Mouse (Mus musculus) mesoderm, embryonic 11.5 days (tissue): ENCODE results near the gene Zranb2.

ENCODE experiments used
- DNase-seq: peaks from one replicate; pipeline ENCODE4 v3.0.0-alpha.2; 2012; ENCODE audit warnings: low read depth, low spot score

The Zranb2 gene

GRCm38 (mm10) chr3:157533964-157534785 lies at the start of gene Zranb2:
Gene Zranb2 (plus strand): TSS chr3:157534160.
- peak; percentile 92 for DNase-seq

GRCm38 (mm10) chr3:157492043-157492442 lies 41.9 kb upstream of the Zranb2 start:
- DNase-seq, result no peak

DNA sequence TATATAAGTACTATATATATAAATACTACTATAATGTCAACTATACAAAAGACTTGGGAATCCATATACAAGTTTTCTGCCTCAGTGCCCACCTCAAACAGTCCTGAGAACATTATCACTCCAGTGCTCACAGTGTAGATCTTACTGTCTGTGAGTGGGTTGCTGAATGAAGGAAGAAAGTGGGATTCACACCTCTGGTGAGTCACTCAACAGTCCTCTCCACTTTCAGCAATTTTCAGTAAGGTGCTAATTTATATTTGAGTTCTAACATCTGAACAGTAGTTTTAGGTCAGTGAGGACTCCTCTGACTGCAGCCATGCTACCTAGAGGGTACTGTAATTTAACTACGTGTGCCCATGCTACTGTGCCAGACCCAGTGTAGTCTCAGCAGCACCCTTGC lies 31.7 kb upstream of the Zranb2 start:
- no peak for DNase-seq

- no peak for DNase-seq
Observed at GRCm38 (mm10) chr3:157514116-157514796, 19.7 kb upstream of the Zranb2 start.

GRCm38 (mm10) chr3:157516471-157516870 lies 17.5 kb upstream of the Zranb2 start:
- DNase-seq, result no peak

GRCm38 (mm10) chr3:157517992-157518391 lies 16.0 kb upstream of the Zranb2 start:
- no peak for DNase-seq

DNA sequence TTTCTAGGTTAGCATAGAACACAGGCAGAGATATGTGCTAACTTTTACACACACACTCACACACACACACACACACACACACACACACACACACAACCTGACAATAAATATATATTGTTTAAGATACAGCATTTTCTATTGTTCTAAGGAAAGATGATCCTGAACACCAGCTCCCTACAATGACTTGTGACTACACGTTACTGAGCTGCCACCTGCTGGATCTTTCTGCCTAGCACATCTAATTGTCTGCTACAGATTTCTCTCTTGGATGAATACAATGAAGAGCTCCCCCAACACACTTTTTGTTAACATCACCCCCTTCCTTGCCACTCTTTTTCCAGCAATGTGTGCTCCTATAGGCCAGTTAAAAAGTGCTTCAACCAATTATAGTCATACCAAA lies 13.5 kb upstream of the Zranb2 start:
- peak; percentile 52 for DNase-seq

DNA sequence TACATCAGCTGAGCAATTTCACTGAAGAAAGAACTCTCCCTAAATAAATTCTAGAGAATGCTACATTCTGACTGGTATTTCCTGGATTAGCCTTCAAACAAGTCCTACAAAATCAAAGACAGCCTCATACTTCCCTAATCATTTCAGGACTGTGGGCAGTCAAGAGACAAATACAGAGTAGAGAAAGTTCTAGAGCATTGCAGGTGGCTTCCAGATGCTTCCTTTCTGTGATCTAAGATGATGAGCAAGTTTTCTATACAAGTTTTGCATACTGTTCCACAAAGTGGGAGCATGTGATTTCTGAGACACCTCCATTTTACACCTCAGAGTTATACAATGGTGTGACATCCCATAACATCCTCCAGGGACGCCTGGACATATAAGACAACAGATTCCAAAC lies 10.1 kb upstream of the Zranb2 start:
- no peak for DNase-seq

DNA sequence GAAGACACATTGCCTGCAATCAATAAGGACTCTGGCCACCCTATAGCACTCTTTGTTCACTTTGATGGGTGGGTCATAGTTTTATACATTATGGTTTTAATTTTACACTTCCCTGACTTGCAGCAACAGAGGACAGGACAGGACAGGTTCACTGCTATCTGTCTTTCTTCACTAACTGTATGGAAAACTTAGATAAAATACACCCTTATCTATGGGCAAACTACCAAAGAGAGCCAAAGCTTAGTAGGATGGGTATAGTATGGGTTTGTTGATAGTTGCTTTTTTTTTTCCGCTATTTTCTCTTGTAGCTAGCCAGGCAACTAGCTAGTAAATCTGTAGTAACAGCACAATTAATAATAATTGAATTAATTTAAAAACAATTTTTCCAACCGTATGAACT lies 2.4 kb upstream of the Zranb2 start:
- no peak for DNase-seq

DNA sequence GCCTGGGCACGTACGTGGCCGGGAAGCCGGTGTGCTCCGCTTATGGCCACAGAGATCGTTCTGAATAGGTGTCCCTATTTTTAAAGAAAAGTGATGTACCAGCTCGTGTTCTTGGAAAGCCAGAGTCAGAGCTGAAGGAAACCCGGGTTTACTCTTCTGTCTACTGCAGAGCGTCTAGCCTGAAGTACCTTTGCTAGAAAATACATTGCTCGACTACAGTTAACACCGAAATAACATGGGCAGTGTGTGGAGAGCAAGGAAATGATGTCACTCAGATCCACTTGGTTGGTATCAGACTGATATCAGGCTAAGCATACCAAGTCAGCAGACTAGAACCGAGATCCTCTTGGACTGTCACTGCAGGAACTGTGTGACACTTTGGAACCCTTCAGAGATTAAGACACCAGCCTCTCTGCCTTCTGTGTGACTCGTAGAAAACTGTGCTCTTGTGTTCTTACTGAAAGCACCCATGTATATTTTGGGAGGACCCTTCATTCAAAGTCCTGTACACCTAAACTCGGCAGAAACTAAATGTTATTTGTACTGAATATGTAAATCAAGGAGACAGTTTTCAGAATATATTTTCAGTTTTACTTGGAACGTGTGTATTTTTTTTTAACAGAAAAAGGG lies 941 bp downstream of the Zranb2 start:
- no peak for DNase-seq

GRCm38 (mm10) chr3:157549323-157549722 lies 15.4 kb downstream of the Zranb2 start:
- DNase-seq, result no peak

GRCm38 (mm10) chr3:157549758-157550600 lies 16.0 kb downstream of the Zranb2 start:
- no peak for DNase-seq

- DNase-seq, result peak; percentile 69
Observed at GRCm38 (mm10) chr3:157565196-157565595, 31.2 kb downstream of the Zranb2 start.

GRCm38 (mm10) chr3:157566725-157567565 lies 33.0 kb downstream of the Zranb2 start, which contains the start of gene Ptger3:
Gene Ptger3 (plus strand): TSS chr3:157566892.
- peak; percentile 41 for DNase-seq

GRCm38 (mm10) chr3:157567566-157568132 lies 33.7 kb downstream of the Zranb2 start:
- DNase-seq, result peak; percentile 16

DNA sequence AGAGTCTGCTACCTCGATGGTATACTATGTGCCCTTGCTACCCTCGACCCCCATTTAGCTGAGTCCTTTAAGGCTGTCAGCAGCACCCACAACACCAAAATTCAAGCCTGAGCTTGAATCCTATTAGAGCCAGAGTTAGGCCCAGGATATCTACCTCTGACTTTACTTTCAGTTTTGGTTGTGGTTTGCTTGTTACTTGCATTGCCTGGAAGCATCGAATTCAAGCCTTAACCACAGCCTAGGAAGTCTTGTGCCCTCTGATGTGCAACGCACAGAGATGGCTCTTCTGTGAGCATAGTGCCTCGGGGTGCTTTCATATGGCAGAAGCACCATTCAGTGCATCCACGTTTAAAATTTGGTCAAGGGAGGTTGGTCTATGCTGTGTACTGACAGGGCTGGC lies 38.1 kb downstream of the Zranb2 start:
- DNase-seq, result no peak

- DNase-seq, result no peak
Observed at GRCm38 (mm10) chr3:157575441-157576342, 41.7 kb downstream of the Zranb2 start.

DNA sequence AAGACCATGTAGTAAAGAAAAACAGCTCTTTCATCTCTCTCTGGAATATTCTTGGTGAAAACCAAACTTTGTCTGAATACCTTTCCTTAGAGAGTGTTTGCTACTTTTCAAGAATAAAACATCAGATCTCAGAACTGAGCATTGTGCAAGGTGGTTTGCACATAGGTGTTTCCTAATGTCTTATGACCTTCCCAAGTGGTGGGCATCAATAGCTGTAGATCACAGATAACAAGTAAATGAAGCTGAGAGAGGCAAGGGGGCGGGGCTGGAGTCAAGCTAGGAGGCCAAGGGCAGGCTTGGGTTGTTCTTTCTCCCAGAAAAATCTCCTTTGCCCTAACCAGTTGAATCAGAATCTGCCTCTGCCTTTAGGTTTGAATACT lies 42.4 kb downstream of the Zranb2 start:
- DNase-seq, result no peak

DNA sequence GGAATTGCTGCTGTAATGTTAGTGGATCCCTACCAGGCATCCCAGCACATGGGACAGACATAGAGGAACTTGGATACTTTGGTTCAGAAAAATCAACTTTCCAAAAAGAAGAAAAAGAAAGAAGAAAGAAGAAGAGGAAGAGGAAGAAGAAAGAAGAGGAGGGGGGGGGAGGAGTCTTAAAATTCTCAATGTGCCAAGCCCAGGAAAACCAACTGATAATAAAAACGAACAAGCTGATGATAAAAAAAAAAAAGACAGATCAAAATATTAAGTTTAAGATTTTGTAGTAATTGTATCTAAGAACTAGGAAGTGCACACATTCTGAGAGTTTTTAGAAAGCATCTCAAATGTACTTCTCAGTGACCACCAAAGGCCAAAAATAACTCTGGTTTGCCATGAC lies 42.9 kb downstream of the Zranb2 start:
- no peak for DNase-seq
